Mouse (Mus musculus): ENCODE data around the gene Col19a1.
A peak's percentile ranks its signal among the peaks of the same experiment; 100 is the strongest.
"Not testable (repeated sequence)": the region's sequence is repeated elsewhere in the genome, so short reads cannot be mapped to it uniquely, and the experiment has no call there.

Col19a1 gene

GRCm38 (mm10) chr1:24587141-24587541 lies at the start of gene Col19a1:
Gene Col19a1 (minus strand): TSS chr1:24587472.
- peak; percentile 4 for DNase-seq

GRCm38 (mm10) chr1:24633553-24634132 lies 46.4 kb upstream of the Col19a1 start:
- no peak for DNase-seq

GRCm38 (mm10) chr1:24612556-24612955 lies 25.3 kb upstream of the Col19a1 start:
- not testable (repeated sequence) for DNase-seq

GRCm38 (mm10) chr1:24595096-24595495 lies 7.8 kb upstream of the Col19a1 start:
- no peak for DNase-seq

- DNase-seq = peak; percentile 6
Measured at GRCm38 (mm10) chr1:24586370-24587140, 717 bp downstream of the Col19a1 start.

- no peak for DNase-seq
Measured at GRCm38 (mm10) chr1:24572602-24573001, 14.7 kb downstream of the Col19a1 start.

- DNase-seq = no peak
Measured at GRCm38 (mm10) chr1:24564113-24564512, 23.2 kb downstream of the Col19a1 start.

- DNase-seq = no peak
Measured at GRCm38 (mm10) chr1:24558005-24558404, 29.3 kb downstream of the Col19a1 start.

GRCm38 (mm10) chr1:24553462-24553861 lies 33.8 kb downstream of the Col19a1 start:
- no peak for DNase-seq

- DNase-seq = no peak
Measured at GRCm38 (mm10) chr1:24550560-24551280, 36.6 kb downstream of the Col19a1 start.

- no peak for DNase-seq
Measured at GRCm38 (mm10) chr1:24550031-24550430, 37.2 kb downstream of the Col19a1 start.

GRCm38 (mm10) chr1:24549050-24549449 lies 38.2 kb downstream of the Col19a1 start:
- DNase-seq = no peak

GRCm38 (mm10) chr1:24547574-24547973 lies 39.7 kb downstream of the Col19a1 start:
- no peak for DNase-seq

- no peak for DNase-seq
Measured at GRCm38 (mm10) chr1:24539852-24540251, 47.4 kb downstream of the Col19a1 start.

GRCm38 (mm10) chr1:24527194-24527593 lies 60.1 kb downstream of the Col19a1 start:
- no peak for DNase-seq

GRCm38 (mm10) chr1:24517462-24517861 lies 69.8 kb downstream of the Col19a1 start:
- no peak for DNase-seq

GRCm38 (mm10) chr1:24515341-24515740 lies 71.9 kb downstream of the Col19a1 start:
- no peak for DNase-seq

GRCm38 (mm10) chr1:24511536-24511935 lies 75.7 kb downstream of the Col19a1 start:
- no peak for DNase-seq

GRCm38 (mm10) chr1:24495400-24495799 lies 91.9 kb downstream of the Col19a1 start:
- DNase-seq = no peak

GRCm38 (mm10) chr1:24484161-24484560 lies 103.1 kb downstream of the Col19a1 start:
- DNase-seq = no peak

- no peak for DNase-seq
Measured at GRCm38 (mm10) chr1:24471096-24471710, 116.1 kb downstream of the Col19a1 start.

GRCm38 (mm10) chr1:24470633-24471032 lies 116.6 kb downstream of the Col19a1 start:
- no peak for DNase-seq

- DNase-seq = no peak
Measured at GRCm38 (mm10) chr1:24461305-24461887, 125.9 kb downstream of the Col19a1 start.

All from liver (tissue).